Mouse (Mus musculus) adrenal gland, adult 8-10 months (tissue): ENCODE measurements at regions not wholly inside any gene's neighbourhood (a gene's known extent, or its start where the extent isn't known, plus 50 kb on each side); places are given as distances from the start of the nearest gene placed in this dataset.

Experiments
- DNase-seq: peaks from one replicate; pipeline ENCODE4 v3.0.0; 2022

- DNase-seq: no peak
These were observed 81.3 kb downstream of the Hsd17b3 start for GRCm38 (mm10) chr13:64007688-64008087.

DNA sequence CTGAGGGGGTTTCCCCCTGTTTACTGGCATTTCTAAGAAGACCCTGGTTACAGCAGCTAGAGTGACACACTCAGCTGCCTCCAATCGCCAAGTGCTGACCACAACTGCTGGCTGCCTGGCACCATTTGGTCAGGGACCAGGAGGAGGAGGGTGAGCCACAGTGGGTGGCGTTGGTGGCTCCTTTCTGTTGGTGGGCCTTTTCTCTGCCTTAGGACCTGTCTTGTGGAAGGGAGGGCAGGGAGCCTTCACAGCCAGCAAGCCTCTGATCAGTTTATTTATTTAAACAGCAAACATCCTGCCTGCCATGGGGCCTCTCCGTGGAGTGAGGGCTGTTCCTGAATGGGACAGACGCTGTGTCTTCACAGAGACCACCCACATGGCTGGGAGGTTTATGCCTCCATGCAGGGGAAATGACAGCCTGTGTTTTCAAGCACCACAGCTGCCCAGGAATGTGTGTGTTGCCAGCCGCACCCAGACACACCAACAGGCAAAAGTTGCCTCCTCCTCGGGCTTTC is 86.0 kb downstream of the Hsd17b3 start:
- no peak for DNase-seq

- no peak for DNase-seq
These were observed 88.7 kb downstream of the Hsd17b3 start for GRCm38 (mm10) chr13:64000303-64000702.

DNA sequence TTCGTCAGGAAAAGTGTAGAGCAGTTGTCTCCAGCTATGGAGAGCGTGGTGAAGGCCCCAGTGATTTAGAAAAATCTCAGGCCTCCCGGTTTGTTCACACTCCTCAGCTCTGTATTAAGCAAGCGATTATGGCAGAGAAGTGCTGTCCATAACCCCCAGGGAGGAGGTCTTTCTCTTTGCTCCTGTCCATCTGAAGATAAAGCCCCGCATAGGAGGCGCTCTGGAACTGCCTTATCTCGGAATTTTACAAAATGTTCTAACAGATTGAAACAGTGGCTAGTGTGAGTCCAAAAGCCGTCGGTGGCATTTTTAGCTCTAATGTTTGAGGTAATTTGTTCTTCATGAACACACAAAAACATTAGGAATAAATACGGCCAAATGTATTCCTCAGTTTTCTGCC is 90.4 kb downstream of the Hsd17b3 start:
- DNase-seq: no peak

GRCm38 (mm10) chr13:63993857-63994477 is 95.1 kb downstream of the Hsd17b3 start:
- no peak for DNase-seq

DNA sequence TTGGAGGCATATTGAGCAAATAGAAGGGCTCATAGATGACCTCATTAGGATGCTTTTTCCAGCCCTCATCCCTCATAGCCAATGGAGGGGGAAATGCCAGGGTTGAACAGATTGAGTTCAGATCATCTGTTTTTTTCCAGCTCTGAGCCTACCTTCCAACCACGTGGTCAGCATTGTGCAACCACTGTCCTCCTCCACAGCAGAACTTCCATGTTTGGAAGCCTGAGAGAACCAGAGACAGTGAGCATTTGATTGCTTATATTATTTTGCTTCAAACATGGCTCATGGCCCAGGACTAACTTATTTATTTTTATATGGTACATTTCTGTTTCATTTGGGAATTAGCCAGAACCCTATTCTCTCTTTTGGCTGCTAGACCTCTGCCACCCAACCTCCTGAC is 96.0 kb downstream of the Hsd17b3 start:
- DNase-seq: no peak

GRCm38 (mm10) chr13:63990480-63990958 is 98.5 kb downstream of the Hsd17b3 start:
- no peak for DNase-seq

DNA sequence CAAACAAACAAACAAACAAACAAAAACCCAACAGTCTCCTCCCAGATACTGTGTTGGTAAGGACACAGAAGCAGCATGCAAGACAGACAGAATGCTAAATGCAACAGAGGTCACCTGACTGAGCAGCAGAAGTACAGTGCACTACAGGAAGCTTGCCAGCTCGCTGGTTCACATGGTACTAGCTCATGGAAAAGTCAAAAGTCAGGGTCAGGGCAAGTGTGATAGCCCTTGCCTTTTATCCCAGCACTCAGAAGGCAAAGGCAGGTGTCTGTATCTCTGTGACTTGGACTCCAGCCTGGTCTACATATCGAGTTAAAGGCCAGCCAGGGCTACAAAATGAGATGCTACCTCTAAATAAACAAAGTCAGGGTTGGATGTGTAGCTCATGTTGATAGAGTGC is 99.3 kb downstream of the Hsd17b3 start:
- DNase-seq: no peak

GRCm38 (mm10) chr13:63988263-63988662 is 100.8 kb downstream of the Hsd17b3 start:
- DNase-seq: no peak

DNA sequence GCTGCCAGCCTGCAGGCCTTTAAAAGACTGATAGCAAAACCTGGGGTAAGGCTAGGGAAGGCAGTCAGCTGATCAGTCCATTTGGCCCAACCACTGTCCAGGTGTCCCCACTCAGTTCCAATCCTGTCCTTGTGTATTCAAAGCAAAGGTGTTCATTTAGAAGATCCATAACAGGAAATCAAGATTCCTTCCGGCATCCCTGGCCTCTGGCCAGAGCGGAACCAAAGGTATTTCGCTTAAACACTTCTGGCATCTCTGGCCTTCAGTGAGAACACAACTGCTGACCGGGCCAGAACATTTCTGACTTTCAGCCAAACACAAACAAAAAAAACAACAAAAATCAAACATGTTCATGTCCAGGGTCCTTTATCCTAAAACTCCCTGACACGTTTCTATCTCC is 102.3 kb downstream of the Hsd17b3 start:
- no peak for DNase-seq

- DNase-seq: no peak
These were observed 103.4 kb downstream of the Hsd17b3 start for GRCm38 (mm10) chr13:63985590-63985989.

DNA sequence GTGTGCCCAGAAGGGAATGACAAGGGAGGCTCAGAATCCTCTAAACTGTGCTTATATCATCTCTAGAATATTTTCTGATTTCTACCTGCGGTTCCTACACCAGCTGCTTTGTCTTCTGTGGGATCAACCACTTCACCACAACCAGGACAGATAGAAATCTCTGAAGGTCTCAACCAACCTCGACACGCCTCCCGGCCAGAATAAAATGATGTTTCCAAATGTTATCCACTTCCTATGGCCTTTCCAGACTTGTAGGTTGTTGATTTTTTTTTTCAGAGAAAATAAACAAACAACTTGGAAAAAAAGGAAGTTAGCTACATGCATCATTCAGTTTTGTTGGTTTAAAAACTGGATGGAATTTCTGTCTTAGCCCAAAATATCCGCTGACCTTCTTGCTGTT is 103.9 kb downstream of the Hsd17b3 start:
- no peak for DNase-seq

GRCm38 (mm10) chr13:63980012-63980691 is 108.9 kb downstream of the Hsd17b3 start:
- DNase-seq: no peak

- DNase-seq: no peak
These were observed 109.4 kb downstream of the Hsd17b3 start for GRCm38 (mm10) chr13:63979581-63979980.

DNA sequence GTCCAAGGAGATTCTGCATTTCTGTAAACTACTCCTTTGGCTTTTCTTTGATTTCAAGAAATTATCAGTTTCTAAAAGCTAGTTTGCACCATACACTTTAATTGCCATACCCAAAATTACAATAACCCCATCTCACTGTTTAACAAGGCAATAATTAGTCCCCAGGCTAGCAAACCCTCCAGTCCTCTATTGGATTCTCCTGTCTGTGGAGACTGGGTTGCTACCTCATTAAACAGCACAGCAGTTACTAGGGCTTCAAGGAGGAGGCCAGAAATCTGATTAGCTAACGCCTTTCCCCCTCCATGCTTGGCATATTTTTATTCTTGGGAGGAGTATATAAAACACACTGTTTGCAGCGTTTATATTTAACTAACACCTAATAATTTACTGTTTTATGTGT is 119.1 kb downstream of the Hsd17b3 start:
- DNase-seq: no peak

DNA sequence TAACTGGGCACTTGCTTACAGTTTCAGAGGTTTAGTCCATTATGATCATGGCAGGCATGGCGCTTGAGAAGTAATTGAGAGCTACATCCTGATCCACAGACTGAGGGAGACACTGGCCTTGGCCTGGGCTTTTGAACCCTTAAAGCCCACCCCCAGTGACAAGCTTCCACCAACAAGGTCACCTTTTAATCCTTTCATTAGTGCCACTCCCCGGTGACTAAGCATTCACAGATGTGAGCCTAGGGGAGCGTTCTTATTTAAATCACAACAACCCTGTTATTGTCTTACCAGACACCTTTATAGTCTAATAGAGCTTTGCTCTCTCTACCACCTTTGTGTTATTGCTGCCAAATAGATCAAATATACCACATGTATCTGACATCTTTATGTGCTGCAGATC is 120.4 kb downstream of the Hsd17b3 start:
- DNase-seq: no peak

GRCm38 (mm10) chr13:63957098-63957497 is 131.9 kb downstream of the Hsd17b3 start:
- no peak for DNase-seq

DNA sequence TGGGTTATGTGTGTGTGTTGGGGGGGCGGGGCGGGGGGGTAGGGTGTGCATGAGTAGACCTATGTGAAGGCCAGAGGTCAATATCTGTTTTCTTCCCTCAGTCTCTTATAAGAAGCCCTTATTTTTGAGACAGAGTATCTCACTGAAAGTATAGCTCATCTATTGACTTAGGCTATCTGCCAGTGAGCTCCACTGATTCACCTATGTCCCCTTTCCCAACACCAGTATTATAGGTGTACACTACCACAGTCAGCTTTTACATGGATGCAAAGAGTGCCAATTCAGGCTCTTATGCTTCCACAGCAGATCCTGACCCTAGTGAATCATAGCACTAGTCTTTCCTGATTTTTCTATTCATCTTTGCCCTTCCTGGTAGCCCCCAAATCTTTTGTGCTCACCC is 134.7 kb downstream of the Hsd17b3 start:
- DNase-seq: no peak

DNA sequence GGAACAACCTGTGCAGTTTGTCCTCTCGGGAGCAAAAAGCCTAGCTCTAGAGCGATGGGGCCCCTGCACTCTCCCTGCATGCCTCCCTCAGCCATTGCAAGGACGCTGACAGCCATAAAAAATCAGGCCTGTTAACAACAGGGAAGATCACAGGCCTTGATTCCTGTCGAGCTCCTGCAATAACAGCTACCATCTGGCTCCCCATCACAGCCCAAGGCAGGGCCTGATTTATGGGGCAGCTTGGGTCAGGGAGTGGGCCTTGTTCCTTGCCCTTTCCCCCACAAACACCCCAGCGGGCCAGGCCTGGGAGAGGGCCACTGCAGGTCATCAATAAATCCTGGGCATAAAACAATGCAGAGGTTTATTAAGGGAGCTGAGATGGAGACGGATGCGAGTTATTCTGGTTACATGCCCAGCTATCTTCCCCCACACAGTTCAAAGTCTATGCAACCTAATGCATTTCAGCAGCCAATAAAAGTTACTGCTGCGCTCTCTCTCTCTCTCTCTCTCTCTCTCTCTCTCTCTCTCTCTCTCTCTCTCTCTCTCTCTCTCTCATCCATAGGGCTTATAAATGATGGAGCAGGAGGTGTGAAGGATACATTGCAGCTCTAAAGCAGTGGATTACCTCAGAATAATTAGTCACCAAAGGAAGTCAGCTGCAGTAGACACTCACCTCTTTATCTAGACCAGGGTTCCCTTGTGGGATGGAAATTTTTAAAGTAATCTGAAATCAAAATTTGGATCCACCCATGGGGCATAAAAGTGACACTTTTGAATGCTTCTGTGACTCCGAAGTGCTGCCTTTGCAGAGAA is 136.9 kb downstream of the Hsd17b3 start:
- peak; percentile 24 for DNase-seq

DNA sequence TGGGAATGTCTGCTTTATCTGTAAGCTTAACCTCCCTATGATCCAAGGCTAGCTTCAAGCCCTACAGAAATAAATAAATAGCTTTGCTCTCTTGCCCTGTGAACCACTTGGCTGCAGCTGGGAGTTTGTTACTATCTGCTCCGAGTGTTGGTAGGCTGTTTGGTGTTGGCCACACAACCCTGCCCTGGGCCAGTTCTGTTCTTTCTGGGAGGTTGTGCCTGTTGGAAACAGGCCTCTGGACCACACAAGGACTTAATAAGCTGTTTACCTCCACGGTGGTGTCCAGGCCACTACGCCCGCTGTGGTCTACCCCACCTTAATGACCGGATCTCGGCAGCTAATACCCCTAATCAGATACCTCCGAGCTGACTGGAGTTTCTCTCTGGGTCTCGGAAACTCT is 136.1 kb downstream of the Ercc6l2 start:
- no peak for DNase-seq
